Comparison of ENCODE assay signal across 18 mouse cellular contexts in the genomic region with DNA sequence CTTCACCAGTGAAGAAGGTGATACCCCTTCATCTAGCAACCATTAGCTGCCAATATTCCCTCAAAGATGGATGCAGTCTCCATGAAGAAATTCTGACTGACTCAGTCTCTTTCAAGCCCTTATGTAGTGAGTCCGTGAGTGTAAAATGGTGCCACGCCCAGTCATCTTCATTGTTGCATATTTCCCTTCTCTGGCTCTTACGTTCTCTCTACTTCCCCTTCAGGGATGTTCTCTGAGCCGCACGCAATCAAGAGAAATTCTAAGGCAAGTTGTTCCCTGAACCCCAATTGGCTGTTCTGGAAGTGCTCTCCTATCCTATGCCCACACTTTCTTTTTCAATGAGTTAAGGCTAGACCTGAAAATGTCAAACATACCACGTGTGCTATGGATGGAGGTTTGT.
"Had no signal": no experiment of that assay in that cellular context is flagged by ENCODE, and none has a peak within 500 bp of the region (broad histone marks: within the 10 kb centered on the region; RNA-seq: fewer than 3 reads in every experiment).

No protein-coding gene starts in this region.

- H3K27me3 ChIP-seq: liver, embryonic 12.5 days; lung, embryonic 15.5 days; midbrain, embryonic 13.5 days; neural tube, embryonic 15.5 days had no signal

- H3K9me3 ChIP-seq: limb, embryonic 10.5 days; liver, embryonic 12.5 days; lung, embryonic 15.5 days; midbrain, embryonic 13.5 days; neural tube, embryonic 15.5 days had no signal

- DNase-seq: kidney, adult 11 months; kidney, adult 9 months; kidney, postnatal 4 days; liver, postnatal 0 days; lung, postnatal 4 days; retina, postnatal 1 day; right cerebral cortex, postnatal 4 days; spleen, adult 18-20 months; thymus, adult 18-20 months; thymus, postnatal 14 days had no signal

- H3K4me3 ChIP-seq: left cerebral cortex, adult 2 months; limb, embryonic 10.5 days; liver, embryonic 12.5 days; lung, embryonic 15.5 days; midbrain, embryonic 13.5 days; myocyte; neural tube, embryonic 15.5 days had no signal

- H3K4me1 ChIP-seq: limb, embryonic 10.5 days; lung, embryonic 15.5 days; midbrain, embryonic 13.5 days; neural tube, embryonic 15.5 days had no signal

- H3K36me3 ChIP-seq: limb, embryonic 10.5 days; liver, embryonic 12.5 days; lung, embryonic 15.5 days; midbrain, embryonic 13.5 days; neural tube, embryonic 15.5 days had no signal

- H3K27ac ChIP-seq: kidney, postnatal 0 days; left cerebral cortex, adult 2 months; limb, embryonic 10.5 days; liver, embryonic 12.5 days; lung, embryonic 15.5 days; midbrain, embryonic 13.5 days; neural tube, embryonic 15.5 days had no signal

- H3K4me2 ChIP-seq: liver, embryonic 12.5 days; lung, embryonic 15.5 days; midbrain, embryonic 13.5 days; neural tube, embryonic 15.5 days had no signal

- ATAC-seq: liver, embryonic 12.5 days; liver, postnatal 0 days; midbrain, embryonic 13.5 days had no signal

- H3K9ac ChIP-seq: liver, embryonic 12.5 days; liver, postnatal 0 days; lung, embryonic 15.5 days; midbrain, embryonic 13.5 days; neural tube, embryonic 15.5 days had no signal
